Mouse (Mus musculus) ES-E14 (cell line): ENCODE results near the gene 5730522E02Rik. TPM values are rescaled to one million over a fixed set of nuclear protein-coding genes. Genes with fewer than 3 reads are reported as not detected.
A peak's percentile ranks its signal among the peaks of the same experiment; 100 is the strongest.

Source experiments
- DNase-seq: peaks from one replicate; pipeline ENCODE4 v3.0.0-alpha.2; 2013; ENCODE audit warnings: low read depth, low spot score
- H3K27ac ChIP-seq: 2 replicates; pipeline ENCODE4 v1.5.1; 2012; ENCODE audit warnings: low read depth, mild to moderate bottlenecking, low read length, moderate library complexity, mixed read lengths; ENCODE audit not compliant: poor library complexity, insufficient read depth, severe bottlenecking
- H3K36me3 ChIP-seq: 2 replicates; pipeline ENCODE4 v1.6.1; 2012; ENCODE audit warnings: mild to moderate bottlenecking, low read length, moderate library complexity, mixed read lengths; ENCODE audit not compliant: control insufficient read depth, poor library complexity, insufficient read depth, severe bottlenecking
- H3K4me1 ChIP-seq, 2 experiments: fragments of 150-350 bp in 1 of 2; sonication (generic) in 1 of 2; 2 replicates each; pipeline ENCODE4 v1.6.1; 2012; ENCODE audit warnings: low read length in 2 of 2, mild to moderate bottlenecking in 1 of 2, mixed read lengths in 1 of 2; ENCODE audit not compliant: control insufficient read depth in 2 of 2, insufficient read depth in 2 of 2, poor library complexity in 1 of 2
- H3K4me3 ChIP-seq, 2 experiments: fragments of 150-350 bp in 1 of 2; sonication (generic) in 1 of 2; 2 replicates each; pipeline ENCODE4 v1.5.1; 2012; ENCODE audit warnings: low read length in 2 of 2, low read depth in 1 of 2, mild to moderate bottlenecking in 1 of 2, mixed read lengths in 1 of 2; ENCODE audit not compliant: insufficient read depth in 1 of 2, poor library complexity in 1 of 2, severe bottlenecking in 1 of 2
- H3K9ac ChIP-seq: 2 replicates; pipeline ENCODE4 v1.6.1; 2012; ENCODE audit warnings: low read depth, mild to moderate bottlenecking, low read length, mixed read lengths; ENCODE audit not compliant: poor library complexity, insufficient read depth, severe bottlenecking
- H3K9me3 ChIP-seq: fragments of 150-350 bp; sonication (generic); 2 replicates; pipeline ENCODE4 v1.6.1; 2012; ENCODE audit warnings: low read depth, mild to moderate bottlenecking, low read length; ENCODE audit not compliant: control insufficient read depth, insufficient read depth
- CHD2 ChIP-seq: IDR thresholded peaks from 2 replicates; pipeline ENCODE4 v1.6.1; 2014; ENCODE audit warnings: mild to moderate bottlenecking, low read depth, low read length, inconsistent platforms
- HCFC1 ChIP-seq: IDR thresholded peaks from 2 replicates; pipeline ENCODE4 v1.6.1; 2012; ENCODE audit warnings: low read length, inconsistent platforms, borderline replicate concordance; ENCODE audit not compliant: insufficient read depth
- MAFK ChIP-seq: IDR thresholded peaks from 2 replicates; pipeline ENCODE4 v1.6.1; 2014; ENCODE audit warnings: mild to moderate bottlenecking, low read depth, low read length, inconsistent platforms; ENCODE audit not compliant: insufficient read depth
- ZC3H11A ChIP-seq: IDR thresholded peaks from 2 replicates; pipeline ENCODE4 v1.6.1; 2012; ENCODE audit warnings: low read depth, mild to moderate bottlenecking, inconsistent platforms, low read length, borderline replicate concordance
- ZNF384 ChIP-seq: IDR thresholded peaks from 2 replicates; pipeline ENCODE4 v1.6.1; 2012; ENCODE audit warnings: low read depth, low read length, inconsistent platforms
- in situ Hi-C, 2 experiments: fragments of 600-800 bp; cut with MboI; formaldehyde crosslinking; loops; one replicate each; pipeline ENCODE4 v1.15.1; 2025; ENCODE audit warnings: low sequenced_read_pairs in 2 of 2, inconsistent platforms in 1 of 2; ENCODE audit not compliant: unreplicated experiment in 2 of 2
- total RNA-seq: library from RNA; depleted of rRNA; stranded (reverse); fragments of 300-350 nt; gene quantifications from 2 replicates; pipeline ENCODE4 v1.2.3, GENCODE M21; 2012

Gene 5730522E02Rik
- total RNA-seq, 1 experiment: 0.62 TPM

DNA sequence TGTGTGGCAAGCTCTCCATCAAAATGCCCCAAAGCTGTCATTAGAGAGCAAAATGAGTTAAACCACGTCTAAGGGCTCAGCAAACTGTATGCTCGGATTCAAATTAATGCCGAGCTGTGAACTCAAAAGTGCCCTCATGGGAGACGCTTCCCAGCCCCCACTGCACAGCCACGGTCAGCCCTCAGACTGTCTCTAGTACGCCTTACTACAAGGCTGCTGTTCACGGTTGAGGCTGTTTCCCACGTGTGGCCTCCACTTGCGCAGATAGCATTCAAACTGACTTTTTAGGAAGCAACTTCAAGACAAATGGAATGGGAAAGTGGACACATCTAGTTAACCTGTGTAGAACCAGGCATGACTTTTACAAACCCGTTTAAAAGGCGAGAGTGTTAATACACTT lies 79.7 kb downstream of the 5730522E02Rik start:
- peaks cover 11 to 21% of the 10 kb centered on the region in 2 experiments for H3K4me1 ChIP-seq
- H3K9ac ChIP-seq: no peak overlapping the region
- in situ Hi-C loops: no loop called here
- no peak overlapping the region; the same call in 1 of the 2 replicates for H3K27ac ChIP-seq
- no peak overlapping the region for H3K4me3 ChIP-seq
- no peaks in the 10 kb centered on the region for H3K9me3 ChIP-seq
- no peaks in the 10 kb centered on the region for H3K36me3 ChIP-seq
- no peak for TF ChIP-seq ZC3H11A
- TF ChIP-seq MAFK: no peak
- TF ChIP-seq CHD2: no peak
- no peak for TF ChIP-seq ZNF384
- no peak for TF ChIP-seq HCFC1
- no peak for DNase-seq

DNA sequence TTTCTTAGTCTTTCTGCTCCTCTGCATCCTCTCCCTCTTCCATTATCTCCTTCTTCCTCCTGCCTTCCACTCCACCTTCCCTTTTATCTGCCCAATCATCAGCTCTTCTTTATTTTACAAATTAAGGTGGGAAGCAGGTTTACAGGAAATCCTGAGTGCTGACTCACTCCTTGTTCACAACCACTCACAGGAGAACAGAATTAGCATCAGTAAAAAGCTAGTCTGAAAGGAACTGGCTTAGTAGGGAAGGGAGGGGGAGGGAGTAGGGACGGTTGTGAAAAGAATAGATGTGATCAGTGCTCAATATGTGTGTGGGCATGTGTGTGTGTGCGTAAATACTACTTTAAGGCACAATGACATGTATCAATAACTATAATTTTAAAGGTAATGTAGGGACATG lies 81.5 kb downstream of the 5730522E02Rik start:
- in situ Hi-C loops: no loop called here
- no peaks in the 10 kb centered on the region for H3K36me3 ChIP-seq
- peaks cover 11 to 21% of the 10 kb centered on the region in 2 experiments for H3K4me1 ChIP-seq
- H3K27ac ChIP-seq: peak overlapping the region; percentile 91
- TF ChIP-seq CHD2 (no peak; the same call in 1 of the 2 replicates), ZC3H11A (no peak), MAFK (peak; percentile 84)
- peak overlapping the region in 1 of 2 experiments; percentile 15; a peak in 1 of 4 replicates for H3K4me3 ChIP-seq
- DNase-seq: peak; percentile 34
- H3K9me3 ChIP-seq: no peaks in the 10 kb centered on the region
- H3K9ac ChIP-seq: no peak overlapping the region

DNA sequence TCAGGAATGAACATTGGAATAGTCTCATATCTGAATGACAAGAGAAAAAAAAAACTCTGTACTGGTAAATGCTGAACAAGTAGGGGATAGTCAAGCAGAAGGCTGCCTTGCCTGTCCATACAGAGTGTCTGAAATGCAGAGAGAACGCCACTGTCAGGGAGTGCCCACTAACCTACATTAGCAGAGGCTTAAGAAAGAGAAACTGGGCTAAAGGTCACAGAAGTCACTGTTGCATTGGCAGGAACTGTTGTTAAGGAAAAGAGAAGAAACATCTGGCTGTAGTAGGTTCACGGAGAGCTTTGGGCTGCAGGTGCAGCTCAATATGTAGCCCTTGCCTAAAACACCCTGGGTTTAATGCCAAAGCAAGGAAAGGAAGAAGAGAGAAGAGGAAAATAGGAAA lies 82.2 kb downstream of the 5730522E02Rik start:
- in situ Hi-C loops: no loop called here
- DNase-seq: peak; percentile 34
- Histone ChIP-seq H3K4me3 (peak overlapping the region in 1 of 2 experiments; percentile 15; a peak in 2 of 4 replicates), H3K4me1 (peaks cover 11 to 21% of the 10 kb centered on the region in 2 experiments), H3K9me3 (no peaks in the 10 kb centered on the region), H3K9ac (no peak overlapping the region), H3K27ac (peak overlapping the region; percentile 91; the same call in 1 of the 2 replicates), H3K36me3 (no peaks in the 10 kb centered on the region)
- TF ChIP-seq CHD2: no peak
- TF ChIP-seq HCFC1: no peak
- TF ChIP-seq ZC3H11A: no peak
- no peak for TF ChIP-seq MAFK
- no peak for TF ChIP-seq ZNF384

DNA sequence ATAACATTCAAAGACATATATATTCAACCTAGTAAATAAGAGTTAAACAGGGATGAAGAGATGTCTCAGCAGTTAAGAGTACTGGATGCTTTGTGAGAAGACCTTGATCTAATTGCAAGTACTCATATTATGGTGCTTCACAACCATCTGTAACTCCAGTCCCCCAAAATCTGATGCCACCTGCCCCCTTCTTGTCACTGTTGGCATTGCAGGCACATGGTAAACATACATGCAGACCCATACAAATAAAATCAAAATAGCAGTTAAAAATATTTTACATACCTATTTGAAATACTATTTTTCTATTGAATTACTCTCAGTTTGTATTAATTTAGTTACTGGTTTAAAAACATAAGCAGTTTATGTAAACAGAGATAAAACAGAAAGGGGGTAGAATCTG lies 84.6 kb downstream of the 5730522E02Rik start:
- no peaks in the 10 kb centered on the region for H3K9me3 ChIP-seq
- no peak overlapping the region for H3K27ac ChIP-seq
- in situ Hi-C loops: no loop called here
- H3K36me3 ChIP-seq: no peaks in the 10 kb centered on the region
- TF ChIP-seq ZC3H11A (peak; percentile 27; the same call in 1 of the 2 replicates), MAFK (no peak)
- peaks cover 8 to 20% of the 10 kb centered on the region in 2 experiments for H3K4me1 ChIP-seq
- H3K4me3 ChIP-seq: no peak overlapping the region
- no peak overlapping the region for H3K9ac ChIP-seq
- no peak for DNase-seq

DNA sequence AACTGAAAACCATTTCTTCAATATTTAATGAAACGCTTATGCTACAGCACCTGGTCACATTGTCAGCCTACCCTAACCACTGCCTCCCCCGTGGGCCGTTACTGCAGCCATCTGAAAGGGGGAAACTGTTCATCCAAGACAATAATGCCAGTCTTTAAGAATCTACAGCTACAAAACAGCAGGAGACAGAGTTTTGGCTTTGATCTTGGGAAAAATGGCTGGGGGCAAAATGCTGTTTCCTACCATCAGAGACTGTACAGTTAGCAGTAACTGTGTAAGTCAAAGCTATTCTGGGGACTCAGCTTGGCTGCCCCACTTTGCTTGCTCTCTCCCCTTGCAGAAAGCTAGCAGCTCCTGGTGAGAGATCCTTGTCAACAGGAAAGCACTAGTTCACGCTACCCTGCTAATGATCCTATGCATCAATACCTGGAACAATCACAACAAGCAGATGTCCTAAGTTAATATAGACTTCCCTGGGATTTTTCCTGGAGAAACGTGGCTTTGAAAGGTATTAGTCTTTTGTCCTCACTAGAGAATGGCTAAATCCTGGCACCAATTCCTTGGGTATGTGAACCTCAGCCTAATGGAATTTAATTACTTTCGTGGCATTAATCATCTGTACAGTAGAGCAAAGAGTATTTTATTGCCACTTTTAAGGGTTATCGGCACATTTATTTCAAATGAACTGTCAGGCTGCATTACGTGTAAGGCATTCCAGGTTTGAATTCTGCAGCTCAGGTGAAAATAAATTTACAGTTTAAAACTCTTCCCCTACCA lies 89.6 kb downstream of the 5730522E02Rik start:
- in situ Hi-C loops: no loop called here
- TF ChIP-seq ZC3H11A: no peak
- TF ChIP-seq ZNF384: no peak
- TF ChIP-seq CHD2: no peak
- no peak for TF ChIP-seq MAFK
- no peak for TF ChIP-seq HCFC1
- no peaks in the 10 kb centered on the region for H3K9me3 ChIP-seq
- H3K36me3 ChIP-seq: no peaks in the 10 kb centered on the region
- no peaks in the 10 kb centered on the region for H3K4me1 ChIP-seq
- no peak overlapping the region for H3K27ac ChIP-seq
- no peak overlapping the region for H3K9ac ChIP-seq
- no peak overlapping the region for H3K4me3 ChIP-seq
- DNase-seq: no peak
